Mouse (Mus musculus): ENCODE measurements around the gene Clptm1l.

Clptm1l gene

GRCm38 (mm10) chr13:73603522-73604155 lies at the start of gene Clptm1l:
TSS of gene Clptm1l (plus strand) at chr13:73604006.
- peak; percentile 98 to 99 for DNase-seq (ENCODE audit: low spot score in 2 of 2)

GRCm38 (mm10) chr13:73564201-73564600 lies 39.6 kb upstream of the Clptm1l start:
- no peak for DNase-seq (ENCODE audit: low spot score in 2 of 2)

- DNase-seq (ENCODE audit: low spot score in 2 of 2): no peak
These were observed 28.8 kb upstream of the Clptm1l start for GRCm38 (mm10) chr13:73575051-73575450.

- DNase-seq (ENCODE audit: low spot score in 2 of 2): no peak
These were observed 26.5 kb upstream of the Clptm1l start for GRCm38 (mm10) chr13:73577277-73577676.

GRCm38 (mm10) chr13:73591488-73591887 lies 12.3 kb upstream of the Clptm1l start:
- no peak for DNase-seq (ENCODE audit: low spot score in 2 of 2)

GRCm38 (mm10) chr13:73592546-73592945 lies 11.3 kb upstream of the Clptm1l start:
- no peak for DNase-seq (ENCODE audit: low spot score in 2 of 2)

GRCm38 (mm10) chr13:73596276-73596675 lies 7.5 kb upstream of the Clptm1l start:
- no peak for DNase-seq (ENCODE audit: low spot score in 2 of 2)

- DNase-seq (ENCODE audit: low spot score in 2 of 2): no peak
These were observed 3.6 kb upstream of the Clptm1l start for GRCm38 (mm10) chr13:73600217-73600616.

GRCm38 (mm10) chr13:73603046-73603445 lies 760 bp upstream of the Clptm1l start:
- DNase-seq (ENCODE audit: low spot score in 2 of 2): no peak

GRCm38 (mm10) chr13:73604156-73604957 lies 551 bp downstream of the Clptm1l start:
- DNase-seq (ENCODE audit: low spot score in 2 of 2): no peak

- DNase-seq (ENCODE audit: low spot score in 2 of 2): no peak
These were observed 14.6 kb downstream of the Clptm1l start for GRCm38 (mm10) chr13:73618406-73618805.

GRCm38 (mm10) chr13:73620637-73621036 lies 16.8 kb downstream of the Clptm1l start:
- no peak for DNase-seq (ENCODE audit: low spot score in 2 of 2)

GRCm38 (mm10) chr13:73626410-73626744 lies 22.6 kb downstream of the Clptm1l start:
- no peak for DNase-seq (ENCODE audit: low spot score in 2 of 2)

- DNase-seq (ENCODE audit: low spot score in 2 of 2): peak in 1 of 2 experiments; percentile 28
These were observed 23.1 kb downstream of the Clptm1l start, which contains the start of gene Tert for GRCm38 (mm10) chr13:73626745-73627549. TSS of gene Tert (plus strand) at chr13:73626911.

- no peak for DNase-seq (ENCODE audit: low spot score in 2 of 2)
These were observed 24.8 kb downstream of the Clptm1l start for GRCm38 (mm10) chr13:73628586-73629113.

- DNase-seq (ENCODE audit: low spot score in 2 of 2): no peak
These were observed 28.0 kb downstream of the Clptm1l start for GRCm38 (mm10) chr13:73631837-73632236.

- DNase-seq (ENCODE audit: low spot score in 2 of 2): no peak
These were observed 34.0 kb downstream of the Clptm1l start for GRCm38 (mm10) chr13:73637826-73638225.

GRCm38 (mm10) chr13:73641296-73641695 lies 37.5 kb downstream of the Clptm1l start:
- no peak for DNase-seq (ENCODE audit: low spot score in 2 of 2)

GRCm38 (mm10) chr13:73646397-73647087 lies 42.7 kb downstream of the Clptm1l start:
- peak; percentile 35 to 43 for DNase-seq (ENCODE audit: low spot score in 2 of 2)

- DNase-seq (ENCODE audit: low spot score in 2 of 2): no peak
These were observed 49.5 kb downstream of the Clptm1l start for GRCm38 (mm10) chr13:73653266-73653665.

GRCm38 (mm10) chr13:73654976-73655375 lies 51.2 kb downstream of the Clptm1l start:
- no peak for DNase-seq (ENCODE audit: low spot score in 2 of 2)
